Mouse (Mus musculus): Measurements from ENCODE around the gene Zfp2. TPM values are rescaled to one million over a fixed set of nuclear protein-coding genes. Genes with fewer than 3 reads are reported as not detected.

Gene Zfp2
- total RNA-seq, 2 experiments from 2014 or later = 17.2 to 19.7 TPM

GRCm38 (mm10) chr11:50883756-50884155 lies 32.2 kb downstream of the Zfp2 start:
- DNase-seq (ENCODE audit: extremely low spot score in 1 of 2, low spot score in 1 of 2) = no peak

- DNase-seq (ENCODE audit: extremely low spot score in 1 of 2, low spot score in 1 of 2) = no peak
These were observed 37.3 kb downstream of the Zfp2 start for GRCm38 (mm10) chr11:50878641-50879040.

DNA sequence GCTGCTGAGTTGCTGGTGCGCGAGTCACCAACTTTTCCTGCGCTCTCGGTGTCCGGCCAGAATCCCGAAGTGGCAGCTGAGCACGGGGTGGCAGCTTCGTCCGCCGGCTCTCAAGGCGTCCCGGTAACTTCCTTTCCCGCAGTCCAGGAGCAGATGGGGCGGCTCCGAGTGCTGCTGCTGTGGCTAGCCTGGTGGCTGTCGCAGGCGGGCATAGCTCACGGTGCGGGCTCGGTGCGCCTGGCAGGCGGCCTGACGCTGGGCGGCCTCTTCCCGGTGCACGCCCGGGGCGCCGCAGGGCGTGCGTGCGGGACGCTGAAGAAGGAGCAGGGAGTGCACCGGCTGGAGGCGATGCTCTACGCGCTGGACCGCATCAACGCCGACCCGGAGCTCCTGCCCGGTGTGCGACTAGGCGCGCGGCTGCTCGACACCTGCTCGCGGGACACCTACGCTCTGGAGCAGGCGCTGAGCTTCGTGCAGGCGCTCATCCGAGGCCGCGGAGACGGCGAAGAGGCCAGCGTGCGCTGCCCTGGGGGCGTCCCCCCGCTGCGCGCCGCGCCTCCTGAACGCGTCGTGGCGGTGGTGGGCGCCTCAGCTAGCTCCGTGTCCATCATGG lies 64.9 kb downstream of the Zfp2 start:
- no peak for DNase-seq (ENCODE audit: extremely low spot score in 1 of 2, low spot score in 1 of 2)

- no peak for DNase-seq (ENCODE audit: extremely low spot score in 1 of 2, low spot score in 1 of 2)
These were observed 65.7 kb downstream of the Zfp2 start, which contains the start of gene Grm6 for GRCm38 (mm10) chr11:50850177-50850735. TSS of gene Grm6 (plus strand) at chr11:50850685.

DNA sequence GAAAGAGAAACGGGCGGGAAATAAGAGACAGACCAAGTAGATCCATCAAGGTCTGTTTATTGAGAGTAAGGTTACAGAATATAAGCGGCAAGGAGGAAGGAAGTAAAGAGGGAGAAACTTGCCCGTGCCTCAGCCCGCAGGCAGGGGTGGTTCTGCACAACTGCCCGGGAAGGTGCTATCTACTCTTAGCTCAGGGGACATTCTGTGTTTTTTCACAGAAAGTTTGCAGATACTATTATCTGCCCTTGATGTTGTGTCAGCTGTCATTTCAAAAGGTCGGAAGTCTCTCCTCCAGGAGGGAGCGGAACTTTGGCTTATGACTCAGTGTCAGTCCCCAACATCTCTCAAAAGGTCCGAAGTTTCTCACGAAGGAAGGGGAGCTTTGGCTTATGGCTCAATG lies 66.7 kb downstream of the Zfp2 start:
- DNase-seq (ENCODE audit: extremely low spot score in 1 of 2, low spot score in 1 of 2) = no peak

Other genes with a start within 250 kb of the Zfp2 start
- 10 to 100 TPM; 48.0 to 48.2 TPM for gene Zfp354c, start 88.4 kb downstream of the Zfp2 start, total RNA-seq (2021)
- gene Zfp879, start 74.6 kb downstream of the Zfp2 start, total RNA-seq (2021) = 1 to 10 TPM; 3.0 to 3.4 TPM
- gene Grm6, start 65.5 kb downstream of the Zfp2 start, total RNA-seq (2021) = not detected
- gene Zfp454, start 28.5 kb downstream of the Zfp2 start, total RNA-seq (2021) = 1 to 10 TPM; 6.1 to 6.2 TPM
- gene Zfp354b, start 15.5 kb upstream of the Zfp2 start, total RNA-seq (2021) = 1 to 10 TPM; 5.4 to 7.2 TPM
- not detected for gene 4933414I15Rik, start 27.6 kb upstream of the Zfp2 start, total RNA-seq (2021)
- gene Prop1, start 37.6 kb upstream of the Zfp2 start, total RNA-seq (2021) = not detected
- gene Olfr1378, start 50.4 kb upstream of the Zfp2 start, total RNA-seq (2021) = not detected
- gene Olfr1377, start 65.8 kb upstream of the Zfp2 start, total RNA-seq (2021) = not detected
- gene Olfr51, start 87.4 kb upstream of the Zfp2 start, total RNA-seq (2021) = not detected
- gene Olfr54, start 98.1 kb upstream of the Zfp2 start, total RNA-seq (2021) = not detected
- not detected for gene Olfr1375, start 131.9 kb upstream of the Zfp2 start, total RNA-seq (2021)
- 1 to 10 TPM; 8.7 to 8.8 TPM for gene Zfp354a, start 143.1 kb upstream of the Zfp2 start, total RNA-seq (2021)